Mouse (Mus musculus) brown adipose tissue, adult 24 weeks (tissue): ENCODE data around the gene Glis3. TPM values are rescaled to one million over a fixed set of nuclear protein-coding genes. Genes with fewer than 3 reads are reported as not detected.

Source experiments
- H3K27ac ChIP-seq: fragments of 200-500 bp; replicated peaks from 2 replicates; pipeline ENCODE4 v1.5.1; 2012; ENCODE audit warnings: low read depth, mild to moderate bottlenecking, low read length
- H3K4me1 ChIP-seq: fragments of 200-500 bp; 2 replicates; pipeline ENCODE4 v1.6.1; 2012; ENCODE audit warnings: low read length, mixed read lengths; ENCODE audit not compliant: control insufficient read depth, insufficient read depth, insufficient read length
- H3K4me3 ChIP-seq: fragments of 200-500 bp; 2 replicates; pipeline ENCODE4 v1.5.1; 2012; ENCODE audit warnings: low read depth, mild to moderate bottlenecking, low read length, moderate library complexity; ENCODE audit not compliant: insufficient read depth
- polyA plus RNA-seq: library from polyadenylated mRNA; stranded (reverse); fragments of >200 nt; gene quantifications from 2 replicates; pipeline ENCODE4 v1.2.4, GENCODE M21; 2012; ENCODE audit not compliant: missing spikeins, insufficient read depth, insufficient read length

The Glis3 gene
- polyA plus RNA-seq, 1 experiment = 4.2 TPM

DNA sequence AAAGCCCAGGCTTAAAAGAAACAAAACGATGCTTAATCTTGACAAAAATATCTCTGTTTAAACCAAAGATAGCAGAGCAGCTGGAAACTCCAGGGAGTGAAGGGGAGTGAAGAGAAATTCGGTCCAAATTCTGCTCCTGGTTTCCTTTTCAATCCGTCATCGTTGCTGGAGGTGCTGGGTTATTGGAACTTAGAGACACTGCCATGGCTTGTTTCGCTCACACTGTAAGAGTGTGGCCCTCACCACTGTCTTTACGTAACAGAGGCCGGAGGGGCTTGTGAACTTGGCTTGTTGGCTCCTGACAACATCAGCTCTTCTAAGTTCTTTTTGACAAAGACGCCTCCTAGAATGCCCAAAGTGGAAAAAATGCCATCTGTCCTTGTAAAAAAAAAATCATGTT lies 99.4 kb downstream of the Glis3 start:
- H3K27ac ChIP-seq = no peak overlapping the region
- no peaks in the 10 kb centered on the region for H3K4me1 ChIP-seq
- no peak overlapping the region for H3K4me3 ChIP-seq

DNA sequence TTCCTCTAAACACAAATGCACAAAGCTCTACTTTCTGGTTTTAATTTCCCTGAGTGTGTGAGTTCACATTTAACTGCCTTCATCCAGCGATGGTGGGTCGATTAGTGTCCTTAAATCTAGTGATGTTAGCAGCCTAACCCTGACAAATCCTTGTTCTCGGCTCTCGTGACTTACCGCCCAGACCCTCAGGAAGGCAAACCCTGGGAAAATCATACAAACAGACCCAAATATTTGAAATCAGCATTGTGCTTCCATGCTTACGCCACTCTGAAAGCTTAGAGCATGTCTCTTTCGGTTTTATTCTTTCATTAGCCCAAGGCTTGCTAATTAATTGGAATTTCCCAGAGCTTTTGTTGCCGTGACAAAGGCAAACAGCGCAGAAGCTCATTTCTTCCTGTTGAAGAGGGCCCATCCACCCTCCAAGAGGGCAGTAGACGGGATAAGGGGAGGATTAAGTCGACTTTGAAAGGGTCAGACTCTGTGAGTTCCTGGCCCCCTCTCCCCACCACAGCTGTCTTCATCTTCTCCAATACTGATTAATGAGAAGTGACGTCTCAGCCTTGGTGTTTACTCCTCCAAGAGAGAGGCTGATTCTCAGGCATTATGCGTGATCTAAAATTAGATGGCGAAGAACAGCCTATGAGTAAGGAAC lies 100.0 kb downstream of the Glis3 start:
- Histone ChIP-seq H3K4me1 (no peaks in the 10 kb centered on the region), H3K4me3 (no peak overlapping the region), H3K27ac (no peak overlapping the region)

DNA sequence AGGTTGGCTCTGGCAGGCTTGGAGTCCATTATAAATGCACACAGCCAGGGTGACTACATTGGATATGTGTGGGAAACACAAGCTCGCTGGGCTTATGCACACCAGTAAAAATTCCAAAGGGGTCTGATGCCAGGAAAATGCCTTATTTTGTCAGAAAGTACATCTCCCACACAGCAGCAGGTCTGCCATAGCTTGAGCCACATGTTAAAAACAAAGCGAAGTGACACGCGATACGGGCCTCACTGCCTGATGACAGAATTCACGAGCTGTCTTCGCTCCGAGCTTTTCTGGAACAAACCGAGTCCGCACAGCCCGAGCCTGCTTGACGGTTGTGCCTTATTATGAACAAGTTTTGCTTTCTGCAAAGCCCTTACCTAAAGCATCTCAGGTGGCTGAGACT lies 102.9 kb downstream of the Glis3 start:
- H3K27ac ChIP-seq = no peak overlapping the region
- H3K4me1 ChIP-seq = no peaks in the 10 kb centered on the region
- no peak overlapping the region for H3K4me3 ChIP-seq

- Histone ChIP-seq H3K4me3 (no peak overlapping the region), H3K27ac (no peak overlapping the region), H3K4me1 (no peaks in the 10 kb centered on the region)
Measured at GRCm38 (mm10) chr19:28576619-28577018, 103.3 kb downstream of the Glis3 start.

DNA sequence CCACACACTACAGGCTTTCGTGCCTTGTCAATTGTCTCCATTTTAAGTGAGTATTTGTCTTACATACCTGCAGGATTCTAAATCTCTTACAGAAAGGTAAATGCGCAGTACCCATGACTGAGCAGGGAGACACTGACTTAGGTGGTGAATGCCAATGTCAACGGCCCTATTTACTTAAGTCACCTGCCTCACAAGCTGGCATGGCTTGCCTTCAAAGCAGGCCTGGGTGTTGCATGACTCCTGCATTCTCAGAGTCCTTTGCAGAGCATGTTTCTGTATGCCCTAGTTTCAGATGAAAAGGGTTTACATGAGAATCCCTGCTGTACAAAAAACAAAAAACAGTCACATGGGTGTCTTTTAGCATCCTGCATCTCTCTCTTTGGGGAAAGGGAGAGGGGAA lies 106.2 kb downstream of the Glis3 start:
- no peak overlapping the region for H3K27ac ChIP-seq
- no peaks in the 10 kb centered on the region for H3K4me1 ChIP-seq
- no peak overlapping the region for H3K4me3 ChIP-seq

- no peak overlapping the region for H3K27ac ChIP-seq
- H3K4me1 ChIP-seq = no peaks in the 10 kb centered on the region
- no peak overlapping the region for H3K4me3 ChIP-seq
Measured at GRCm38 (mm10) chr19:28569856-28570255, 110.0 kb downstream of the Glis3 start.

DNA sequence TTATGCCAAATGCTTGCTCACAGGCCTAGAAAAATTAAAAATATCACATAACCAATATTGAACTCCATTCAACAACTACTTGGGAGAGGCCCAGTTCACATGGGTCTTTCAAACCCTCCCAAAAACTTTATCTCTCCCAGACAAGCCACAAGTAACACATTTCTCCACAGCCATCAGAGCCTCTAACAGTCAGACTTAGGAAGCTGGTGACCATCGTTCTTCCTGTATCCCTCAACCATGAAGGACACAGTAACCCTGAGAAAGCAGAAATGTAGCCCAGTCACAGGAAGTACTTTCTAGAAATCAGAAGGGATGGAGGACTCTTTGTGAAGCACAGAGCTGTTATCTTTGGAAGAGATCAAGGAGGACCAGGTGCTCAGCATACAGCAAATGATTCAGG lies 112.8 kb downstream of the Glis3 start:
- H3K27ac ChIP-seq = no peak overlapping the region
- no peaks in the 10 kb centered on the region for H3K4me1 ChIP-seq
- no peak overlapping the region for H3K4me3 ChIP-seq

- Histone ChIP-seq H3K4me1 (no peaks in the 10 kb centered on the region), H3K27ac (no peak overlapping the region), H3K4me3 (no peak overlapping the region)
Measured at GRCm38 (mm10) chr19:28566554-28566953, 113.3 kb downstream of the Glis3 start.

- Histone ChIP-seq H3K4me3 (no peak overlapping the region), H3K4me1 (no peaks in the 10 kb centered on the region), H3K27ac (no peak overlapping the region)
Measured at GRCm38 (mm10) chr19:28561697-28562002, 118.2 kb downstream of the Glis3 start.

GRCm38 (mm10) chr19:28560801-28561696 lies 118.8 kb downstream of the Glis3 start:
- Histone ChIP-seq H3K4me3 (no peak overlapping the region), H3K4me1 (no peaks in the 10 kb centered on the region), H3K27ac (no peak overlapping the region)

- Histone ChIP-seq H3K4me3 (no peak overlapping the region), H3K4me1 (no peaks in the 10 kb centered on the region), H3K27ac (no peak overlapping the region)
Measured at GRCm38 (mm10) chr19:28559836-28560235, 120.0 kb downstream of the Glis3 start.

GRCm38 (mm10) chr19:28559400-28559799 lies 120.5 kb downstream of the Glis3 start:
- Histone ChIP-seq H3K27ac (no peak overlapping the region), H3K4me3 (no peak overlapping the region), H3K4me1 (no peaks in the 10 kb centered on the region)

- Histone ChIP-seq H3K4me3 (no peak overlapping the region), H3K27ac (no peak overlapping the region), H3K4me1 (no peaks in the 10 kb centered on the region)
Measured at GRCm38 (mm10) chr19:28558661-28559060, 121.2 kb downstream of the Glis3 start.

DNA sequence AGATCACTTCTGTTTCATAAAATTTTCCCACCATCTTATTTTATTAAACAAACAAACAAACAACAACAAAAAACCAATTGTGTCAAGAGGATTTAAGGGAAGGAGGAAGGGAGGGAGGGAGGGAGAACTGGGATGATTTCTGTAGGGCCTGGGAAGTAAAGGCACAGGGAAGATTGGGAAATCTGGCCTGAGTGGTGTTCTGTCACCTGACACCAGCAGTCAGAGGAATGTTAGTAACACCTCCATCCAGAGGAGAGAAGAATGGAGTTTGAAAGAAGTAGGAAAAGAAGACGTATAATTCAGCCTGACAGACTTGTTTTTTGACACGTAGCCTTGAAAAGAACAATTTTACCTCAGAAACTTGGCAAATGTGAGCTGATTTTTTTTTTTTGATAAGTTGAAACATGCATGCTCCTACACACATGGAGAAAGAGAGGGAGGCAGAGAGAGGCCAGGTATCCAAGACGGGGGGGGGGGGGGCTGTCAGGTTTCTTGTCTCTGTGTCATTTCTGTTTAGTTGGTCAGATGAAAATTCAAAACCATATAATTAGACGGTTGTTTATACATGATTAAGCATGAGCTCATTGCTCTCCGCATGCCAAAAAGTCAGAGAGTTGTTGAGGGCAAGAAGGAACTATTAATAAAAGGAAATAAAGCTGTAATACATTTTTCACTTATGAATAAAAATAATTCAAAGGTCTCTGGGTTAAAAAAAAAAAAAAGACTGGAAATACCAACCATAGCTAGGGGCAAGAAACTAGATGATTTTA lies 122.1 kb downstream of the Glis3 start:
- Histone ChIP-seq H3K4me1 (no peaks in the 10 kb centered on the region), H3K4me3 (no peak overlapping the region), H3K27ac (no peak overlapping the region)

DNA sequence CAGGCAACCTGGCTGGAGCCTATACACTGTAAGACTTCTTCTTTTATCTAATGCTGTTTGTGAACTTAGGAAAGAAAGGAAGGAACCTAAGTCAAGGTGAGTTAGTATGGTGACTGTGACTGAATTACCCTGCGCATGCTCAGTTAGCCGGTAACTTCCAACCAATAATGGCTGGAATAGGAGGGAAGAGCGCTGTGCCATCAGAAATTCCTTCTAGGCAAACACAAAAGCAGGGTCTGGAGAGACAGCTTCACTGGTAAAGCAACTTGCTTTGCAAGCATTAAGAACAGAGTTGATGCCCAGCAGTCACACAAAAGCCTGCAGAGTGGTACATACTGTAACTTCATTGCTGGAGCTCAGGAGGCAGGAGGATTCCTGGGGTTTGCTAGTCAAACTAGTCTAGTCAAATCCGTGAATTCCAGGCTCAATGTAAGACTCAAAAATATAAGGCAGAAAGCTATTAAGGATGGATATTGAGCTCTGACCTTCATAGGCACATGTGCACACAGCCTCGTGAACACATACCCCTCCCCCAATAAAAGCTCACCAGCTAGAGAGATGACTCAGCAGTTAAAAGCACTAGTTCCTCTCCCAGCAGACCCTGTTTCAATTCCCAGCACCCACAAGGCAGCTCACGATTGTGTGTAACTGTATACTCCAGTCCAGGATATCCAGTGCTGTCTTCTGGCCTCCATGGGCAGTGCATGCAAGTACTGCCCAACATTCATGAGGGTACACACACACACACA lies 124.5 kb downstream of the Glis3 start:
- Histone ChIP-seq H3K27ac (no peak overlapping the region), H3K4me1 (no peaks in the 10 kb centered on the region), H3K4me3 (no peak overlapping the region)
